Mouse (Mus musculus): ENCODE results near the gene Cmah.

Cmah gene

DNA sequence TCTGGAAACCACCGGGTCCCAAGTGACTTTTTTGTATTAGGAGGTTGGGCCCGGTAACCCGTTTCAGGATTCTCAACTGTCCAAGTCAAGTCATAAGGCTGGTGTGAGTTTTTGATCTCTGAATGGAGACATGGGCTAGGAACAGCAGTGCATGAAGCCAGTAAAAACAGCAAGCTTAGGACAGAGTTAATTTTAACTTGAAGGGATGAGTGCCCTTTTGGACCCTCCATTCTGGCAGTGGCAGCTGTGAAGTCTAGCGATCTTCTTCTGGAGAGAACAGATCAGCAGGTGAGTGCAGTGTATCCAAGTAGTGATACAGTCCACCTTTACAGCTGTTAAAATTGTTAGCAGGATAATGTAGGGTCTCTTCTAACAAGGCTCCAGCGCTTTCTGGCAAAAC is at the start of gene Cmah:
Gene Cmah, plus strand, starts transcription at position 204 of the 400 bp plus-strand sequence.
- no peak for DNase-seq

DNA sequence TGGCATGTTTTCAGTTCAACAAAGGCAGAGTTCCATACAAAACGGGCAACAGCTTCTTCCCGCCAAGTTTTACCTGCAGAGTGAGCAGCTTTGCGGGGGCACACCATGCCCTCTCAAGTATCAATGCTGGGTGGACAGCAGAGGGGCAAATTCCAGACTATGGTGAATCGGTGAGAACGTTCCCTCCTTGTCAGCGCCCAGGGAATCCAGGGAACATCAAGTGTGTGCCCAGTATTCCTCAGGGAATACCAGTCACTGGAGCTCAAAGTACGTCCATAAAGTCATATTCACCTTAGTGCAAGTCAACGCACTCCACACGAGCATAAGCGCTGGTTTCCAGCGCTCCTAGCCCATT is 47.8 kb upstream of the Cmah start:
- peak; percentile 44 for DNase-seq

DNA sequence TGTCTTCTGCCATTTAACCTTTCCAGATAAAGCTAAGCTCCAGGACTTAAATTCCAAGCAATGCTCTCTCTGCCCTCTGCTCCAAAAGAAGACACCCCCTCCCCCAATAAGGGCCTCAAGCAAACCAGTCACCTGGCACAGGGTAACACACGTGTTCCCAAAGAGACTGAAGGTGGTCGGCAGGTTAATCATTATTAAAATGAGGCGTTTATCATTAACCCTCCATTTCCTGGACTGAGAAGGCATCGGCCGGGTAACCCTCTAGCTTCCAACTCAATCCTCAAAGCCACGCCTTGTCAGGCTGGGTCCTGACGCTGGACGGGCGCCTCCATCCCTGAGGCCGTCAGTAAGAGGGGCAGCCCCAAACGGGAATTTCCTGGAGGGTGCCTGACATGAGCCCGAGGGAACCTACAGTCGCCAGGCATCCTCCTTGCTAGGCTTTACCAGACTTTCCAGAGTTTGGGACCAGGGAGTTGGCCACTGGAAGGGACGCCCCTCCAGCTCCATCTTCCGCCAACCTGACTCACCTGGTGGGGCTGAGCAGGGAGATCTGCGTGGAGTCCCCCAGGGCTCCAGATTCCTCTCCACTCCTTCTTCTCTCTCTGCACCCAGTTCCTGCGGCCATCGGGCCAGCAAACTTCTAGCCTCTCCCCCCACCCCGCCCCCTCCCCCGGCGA is 47.3 kb upstream of the Cmah start:
- peak; percentile 61 for DNase-seq

DNA sequence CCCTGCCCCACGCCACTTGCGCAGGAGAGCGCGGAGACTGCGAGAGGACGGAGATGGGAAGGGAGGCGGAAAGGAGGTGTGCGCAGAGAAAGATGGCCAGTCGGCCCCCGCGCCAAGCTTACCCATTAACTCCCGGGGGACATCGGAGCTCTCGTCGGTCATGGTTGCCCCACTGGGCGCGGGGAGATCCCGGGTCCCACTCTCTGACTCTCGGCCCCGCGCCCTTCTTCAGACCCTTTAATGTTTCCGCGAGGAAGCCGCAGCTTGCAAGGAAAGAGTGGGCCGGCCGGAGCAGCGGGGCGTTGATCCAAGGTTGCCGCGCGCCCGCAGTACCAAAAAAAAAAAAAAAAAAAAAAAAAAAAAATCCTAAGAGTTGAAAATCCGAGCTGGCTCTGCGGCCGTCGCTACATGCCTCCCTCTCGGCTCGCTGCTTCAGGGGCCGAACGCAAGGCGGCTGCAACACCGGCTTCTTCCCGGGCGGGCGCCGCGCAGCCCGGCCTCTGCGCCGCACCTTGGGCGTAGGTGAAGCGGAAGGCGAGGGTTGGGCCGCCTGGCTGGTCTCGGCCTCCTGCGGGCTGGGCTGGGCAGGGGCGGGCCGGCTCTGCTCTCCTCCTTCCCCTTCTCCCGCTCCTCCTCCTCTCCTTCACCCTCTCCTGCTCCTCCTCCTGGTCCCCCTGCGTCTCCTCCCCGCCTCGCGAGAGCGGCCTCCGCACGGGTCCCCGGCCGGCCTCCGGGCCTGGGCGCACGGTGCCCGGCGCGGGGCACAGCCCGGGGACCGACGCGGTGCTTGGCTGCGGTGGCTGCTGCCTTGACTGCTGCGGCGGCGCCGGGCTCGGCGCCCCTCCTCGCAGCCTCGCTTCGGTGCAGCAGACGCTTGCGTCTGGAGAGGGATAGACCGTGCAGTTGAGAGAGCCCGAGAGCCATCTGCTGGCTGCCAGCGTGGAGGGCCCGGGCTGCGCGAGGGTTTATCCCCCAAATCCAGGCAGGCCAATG is 46.5 kb upstream of the Cmah start, which contains the start of gene Carmil1:
Gene Carmil1, minus strand, starts transcription at position 357 of the 993 bp plus-strand sequence.
- peak; percentile 90 for DNase-seq

DNA sequence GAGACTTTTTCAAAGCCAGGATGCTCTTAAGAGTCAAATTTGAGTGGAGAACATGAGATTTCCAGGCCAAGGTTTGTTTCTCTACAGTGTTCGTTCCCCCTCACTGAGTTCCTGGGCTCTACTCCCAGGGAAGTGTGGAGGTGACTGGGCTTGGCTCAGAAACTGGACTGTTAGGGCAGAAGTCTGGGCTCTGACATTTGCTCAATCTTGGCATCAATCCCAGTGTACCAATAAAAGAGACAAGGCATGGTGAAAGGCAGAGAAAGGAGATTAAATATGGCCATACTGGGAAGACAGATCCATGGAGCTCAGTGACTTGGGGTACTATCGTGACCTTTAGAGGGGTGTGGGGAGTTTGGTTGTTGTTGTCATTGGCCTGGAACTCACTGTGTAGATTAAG is 39.8 kb upstream of the Cmah start:
- DNase-seq, result peak; percentile 70

DNA sequence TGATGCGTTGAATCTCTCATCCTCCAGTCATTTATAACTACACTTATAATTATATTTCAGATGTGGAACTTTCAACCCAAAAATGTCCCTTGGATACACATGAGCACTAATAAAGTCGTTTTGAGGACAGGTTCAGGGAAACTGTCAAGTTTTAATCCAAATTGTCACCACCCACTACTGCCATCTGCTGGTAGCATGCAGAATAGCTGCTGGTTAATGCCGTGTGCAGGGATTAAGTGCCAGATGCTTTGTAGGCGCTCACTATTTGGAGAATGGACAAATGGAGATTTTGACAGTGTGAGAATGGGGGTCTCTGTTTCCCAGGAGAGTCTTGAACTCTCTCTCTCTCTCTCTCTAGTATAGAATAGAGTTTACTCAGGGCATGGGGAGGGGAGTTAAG is 30.0 kb upstream of the Cmah start:
- no peak for DNase-seq

DNA sequence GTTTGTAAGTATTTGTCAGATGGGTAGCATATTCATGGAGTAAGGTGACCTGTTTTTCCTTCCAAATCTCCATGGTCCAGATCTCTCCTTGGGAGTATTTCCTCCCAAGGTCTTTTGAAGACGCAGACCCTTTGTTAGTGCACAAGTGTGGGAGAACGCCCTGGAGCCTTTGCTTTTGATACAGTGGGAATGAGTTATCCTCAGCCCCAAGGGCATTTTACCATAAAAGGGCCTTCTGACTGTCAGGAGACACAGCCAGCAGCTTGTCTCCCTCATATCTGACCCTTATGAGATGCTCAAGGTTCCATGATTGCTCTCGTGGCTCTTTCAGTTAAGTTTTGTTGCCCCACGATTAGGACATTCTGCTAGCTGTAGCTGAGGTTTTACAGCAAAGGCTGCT is 21.7 kb upstream of the Cmah start:
- DNase-seq, result no peak

DNA sequence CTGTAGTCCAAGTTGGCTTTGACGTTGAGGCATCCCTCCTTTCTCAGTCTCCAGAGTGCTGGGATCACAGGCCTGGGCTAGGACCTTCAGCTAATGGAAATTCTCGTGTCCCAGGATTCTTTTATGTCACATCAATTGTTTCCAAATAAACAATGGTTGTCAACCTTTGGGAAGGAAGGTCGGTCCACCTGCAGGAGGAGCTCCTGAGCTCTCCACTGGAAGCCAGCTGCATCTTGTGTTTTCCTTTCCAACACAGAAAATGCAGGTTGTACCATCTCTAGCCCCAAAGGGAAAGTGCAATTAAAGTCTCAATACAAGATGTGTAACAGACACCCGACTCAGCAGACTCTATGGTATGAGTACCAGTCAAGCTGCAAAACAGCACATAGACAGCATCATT is 21.0 kb upstream of the Cmah start:
- DNase-seq, result no peak

DNA sequence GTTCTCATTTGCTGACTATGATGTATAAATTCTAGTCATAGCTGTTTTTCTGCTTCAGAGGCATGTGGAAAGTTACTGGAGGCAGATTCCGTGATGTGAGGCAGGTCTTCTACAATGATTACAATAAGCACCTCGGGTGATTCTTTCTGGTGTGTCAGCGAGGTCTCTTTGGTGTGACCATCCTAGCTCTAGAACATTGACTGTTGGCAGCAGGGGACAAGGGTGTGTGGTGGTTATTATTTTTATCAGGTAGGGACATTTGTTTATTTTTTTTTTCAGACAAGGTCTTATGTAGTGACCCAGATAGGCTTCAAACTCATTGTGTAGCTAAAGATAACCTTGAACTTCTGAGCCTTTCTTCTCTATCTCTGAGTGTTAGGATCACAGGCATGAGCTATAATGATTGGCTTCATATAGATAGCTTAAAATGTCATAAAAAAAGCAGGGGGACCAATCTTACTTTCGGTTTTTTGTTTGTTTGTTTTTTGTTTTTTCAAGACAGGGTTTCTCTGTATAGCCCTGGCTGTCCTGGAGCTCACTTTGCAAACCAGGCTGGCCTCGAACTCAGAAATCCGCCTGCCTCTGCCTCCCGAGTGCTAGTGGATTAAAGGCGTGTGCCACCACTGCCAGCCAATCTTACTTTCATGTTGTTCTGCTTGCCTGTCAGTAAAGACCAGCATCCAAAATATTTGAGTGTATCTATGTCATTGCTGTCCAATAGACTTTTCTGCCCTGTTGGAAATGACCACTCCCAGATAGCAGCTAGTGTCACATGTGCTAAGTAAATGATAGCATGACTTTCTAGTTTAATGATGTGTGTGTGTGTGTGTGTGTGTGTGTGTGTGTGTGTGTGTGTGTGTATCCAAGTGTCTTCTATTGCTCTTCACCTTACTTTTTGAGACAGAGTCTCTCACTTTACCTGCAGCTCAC is 15.9 kb upstream of the Cmah start:
- DNase-seq, result no peak

DNA sequence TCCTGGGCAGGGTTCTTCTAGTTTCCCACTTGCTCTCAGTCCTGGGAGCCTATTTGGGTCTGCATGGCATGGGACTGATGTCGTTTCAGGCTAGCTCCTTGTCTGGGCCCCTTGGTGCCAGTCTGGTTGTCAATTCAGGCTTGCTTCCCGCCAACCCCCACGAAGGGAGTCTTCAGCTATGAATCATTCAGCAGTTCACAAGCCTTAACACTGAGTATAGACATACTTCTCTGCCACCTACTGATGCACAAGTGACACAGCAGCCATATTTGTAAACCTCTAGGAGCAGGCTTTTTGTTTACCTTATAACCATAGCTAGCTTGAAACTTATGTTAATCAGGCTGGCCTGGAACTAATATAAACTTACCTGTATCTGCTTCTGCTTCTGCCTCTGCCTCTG is 10.6 kb upstream of the Cmah start:
- no peak for DNase-seq

DNA sequence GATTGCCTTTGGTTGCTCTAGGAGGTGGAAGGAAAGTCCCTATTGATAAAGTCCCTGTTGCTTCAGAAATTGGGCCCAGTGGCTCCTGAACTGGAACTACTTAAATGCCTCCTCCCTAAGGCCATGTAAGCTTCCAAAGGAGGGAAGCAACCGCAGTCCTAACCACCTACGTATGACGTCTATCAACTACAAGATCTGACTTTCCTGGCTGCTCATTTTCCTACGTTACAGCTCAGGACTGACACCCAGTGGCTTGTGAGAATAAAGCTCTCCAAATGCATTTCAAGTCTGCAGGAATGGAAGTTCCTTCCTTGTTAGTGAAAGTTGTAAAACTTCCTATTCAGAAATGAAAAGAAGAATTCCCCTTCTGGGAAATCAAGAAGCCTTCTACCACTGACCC is 8.6 kb upstream of the Cmah start:
- DNase-seq, result no peak

DNA sequence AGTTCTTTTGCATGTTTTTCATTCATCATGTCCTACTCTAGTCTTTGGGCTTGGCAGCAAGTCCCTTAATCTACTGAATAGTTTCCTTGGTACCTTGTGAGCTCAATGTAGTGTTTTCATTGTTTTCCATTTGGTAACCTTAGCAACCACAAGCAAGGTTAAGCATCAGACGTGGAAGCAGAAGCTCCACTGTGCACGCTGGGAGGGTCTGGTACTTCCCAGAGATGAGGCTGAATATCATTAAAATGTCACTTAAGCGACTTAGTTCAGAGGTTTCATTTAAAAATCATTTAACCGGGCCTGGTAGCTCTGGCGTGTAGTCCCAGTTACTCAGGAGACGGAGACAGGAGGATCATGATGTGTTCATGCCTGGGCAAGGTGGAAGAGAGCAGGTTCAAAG is 5.9 kb upstream of the Cmah start:
- no peak for DNase-seq

DNA sequence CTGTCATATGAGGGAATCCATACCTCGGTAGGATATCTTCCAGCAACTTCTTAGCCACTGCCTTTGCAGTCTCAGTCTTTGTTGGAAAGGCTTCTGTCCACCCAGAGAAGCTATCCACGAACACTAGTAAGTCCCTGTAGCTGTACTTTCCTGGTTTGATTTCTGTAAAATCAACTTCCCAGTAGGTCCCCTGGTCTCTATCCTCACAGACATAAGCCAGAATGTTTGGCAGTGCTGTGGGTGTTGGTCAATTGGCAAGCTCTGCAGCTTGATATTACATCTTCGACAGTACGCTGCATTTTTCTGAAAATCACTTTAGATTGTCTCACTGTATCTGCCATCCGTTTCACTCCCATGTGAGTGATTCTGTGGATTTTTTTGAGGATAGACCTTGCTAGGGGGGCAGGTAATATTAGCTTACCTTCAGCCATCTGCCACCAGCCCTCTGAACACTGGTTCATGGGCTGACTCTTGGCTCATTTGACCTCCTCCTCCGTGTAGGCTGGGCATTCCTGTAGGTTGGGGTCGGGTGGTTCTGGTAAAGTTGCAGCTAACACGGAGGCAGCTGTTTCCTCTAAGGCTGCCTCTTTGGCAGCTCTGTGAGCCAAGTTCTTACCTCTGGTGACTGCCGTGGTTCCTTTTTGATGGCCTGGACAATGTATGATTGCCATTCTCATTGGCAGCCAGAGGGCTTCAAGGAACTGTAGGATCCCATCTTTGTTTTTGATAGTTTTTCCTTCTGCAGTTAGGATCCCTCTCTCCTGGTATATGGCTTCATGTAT is 1.0 kb downstream of the Cmah start:
- DNase-seq, result no peak

DNA sequence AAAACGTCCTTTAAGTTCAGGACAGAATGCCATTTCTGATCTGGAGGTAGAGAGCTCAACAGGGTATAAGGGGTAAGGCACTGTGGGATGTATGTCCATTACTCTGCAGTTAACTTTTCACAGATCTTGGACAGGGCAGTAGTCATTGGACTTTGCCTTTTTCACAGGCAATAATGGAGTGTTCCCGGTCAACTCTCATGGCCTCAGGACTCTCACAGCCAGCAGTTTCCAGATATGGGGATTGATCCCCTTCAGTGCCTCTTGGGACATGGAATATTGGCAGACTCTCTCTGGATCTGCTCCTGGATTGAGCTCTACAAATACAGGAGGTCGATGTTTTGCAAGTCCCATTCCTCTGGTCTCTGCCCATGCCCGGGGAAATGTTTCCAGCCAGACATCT is 2.9 kb downstream of the Cmah start:
- no peak for DNase-seq

DNA sequence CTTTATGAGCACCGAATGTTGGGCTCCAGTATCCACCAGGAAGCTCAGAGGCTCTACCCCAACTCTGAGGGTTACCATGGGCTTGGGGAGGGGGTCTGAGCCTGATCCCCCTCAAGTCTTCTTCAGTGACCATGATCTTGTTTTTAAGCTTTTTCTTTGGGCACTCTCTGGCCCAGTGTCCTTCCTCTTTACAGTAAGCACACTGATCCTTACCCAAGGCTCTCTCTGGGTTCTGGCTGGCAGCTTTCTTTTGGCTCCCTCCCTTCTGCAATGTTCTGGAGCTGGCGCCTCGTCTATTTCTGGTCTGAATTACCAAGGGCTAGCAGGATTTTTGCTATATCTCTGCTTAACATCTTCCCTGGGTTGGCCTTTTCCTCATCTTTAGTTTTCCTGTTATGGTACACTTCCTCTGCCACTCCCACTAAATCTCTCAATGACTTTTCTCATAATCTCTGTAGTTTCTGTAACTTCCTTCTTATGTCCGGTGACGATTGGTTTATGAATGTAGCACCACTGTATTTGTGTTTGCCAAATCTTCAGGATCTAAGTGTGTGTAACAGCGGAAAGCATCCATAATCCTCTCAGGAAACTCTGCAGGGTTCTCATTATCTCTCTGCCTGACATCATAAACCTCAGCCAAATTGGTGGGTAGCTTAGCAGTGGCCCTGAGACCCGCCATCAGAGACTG is 3.8 kb downstream of the Cmah start:
- DNase-seq, result no peak

DNA sequence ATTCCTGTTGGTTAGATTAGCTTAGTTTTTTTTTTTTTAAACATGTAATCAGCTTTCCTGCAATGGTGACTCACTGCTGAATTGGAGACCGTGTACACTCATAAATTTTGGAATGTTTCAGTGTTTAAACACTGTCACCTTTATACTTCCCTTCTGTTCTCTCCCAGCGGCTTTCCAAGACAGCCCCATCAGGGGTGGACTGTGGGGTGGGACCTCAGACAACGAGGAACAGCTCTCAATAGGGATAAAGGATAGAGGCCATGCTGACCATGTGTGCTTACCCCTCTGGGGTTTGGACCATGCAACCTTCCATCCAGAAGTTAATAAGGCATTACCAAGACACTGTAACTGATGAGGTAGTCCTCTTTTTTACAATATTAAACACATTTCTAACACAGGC is 5.3 kb downstream of the Cmah start:
- no peak for DNase-seq

DNA sequence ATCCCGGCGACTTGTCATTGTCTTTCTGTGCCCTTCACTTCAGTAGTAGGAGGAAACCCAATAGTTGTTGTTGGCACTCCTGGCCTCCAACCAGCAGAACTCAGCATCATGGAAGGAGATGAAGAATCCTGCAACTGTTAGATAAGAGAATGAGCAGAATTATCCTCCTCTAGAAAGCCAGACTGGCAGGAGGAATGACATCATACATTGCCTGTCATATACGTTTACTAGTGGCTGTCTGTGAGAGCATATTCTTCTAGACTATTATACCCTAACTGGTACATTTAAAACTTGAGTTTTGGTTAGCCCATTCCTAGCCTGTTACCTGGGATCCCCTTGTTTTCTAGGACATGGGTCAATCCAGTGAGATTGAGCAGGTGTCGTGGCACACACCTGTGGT is 9.6 kb downstream of the Cmah start:
- no peak for DNase-seq

DNA sequence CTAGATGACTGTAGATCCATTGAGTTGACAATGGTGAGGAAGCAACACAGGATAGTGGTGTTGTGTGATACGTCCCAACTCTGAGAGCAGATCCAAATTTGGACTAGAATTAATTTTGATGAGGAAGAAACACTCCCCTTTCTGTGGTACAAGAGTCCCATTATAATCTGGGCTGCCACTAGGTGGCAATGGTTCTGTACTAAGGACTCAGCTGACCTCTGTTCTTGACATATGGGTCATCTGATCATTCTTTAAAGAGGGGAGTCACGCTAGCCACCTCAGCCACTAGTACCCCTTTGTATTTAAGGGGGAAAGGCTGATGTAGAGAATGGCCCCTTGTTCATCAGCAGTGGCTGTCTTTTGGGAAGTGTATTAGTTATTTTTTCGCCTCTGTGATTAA is 10.7 kb downstream of the Cmah start:
- no peak for DNase-seq

DNA sequence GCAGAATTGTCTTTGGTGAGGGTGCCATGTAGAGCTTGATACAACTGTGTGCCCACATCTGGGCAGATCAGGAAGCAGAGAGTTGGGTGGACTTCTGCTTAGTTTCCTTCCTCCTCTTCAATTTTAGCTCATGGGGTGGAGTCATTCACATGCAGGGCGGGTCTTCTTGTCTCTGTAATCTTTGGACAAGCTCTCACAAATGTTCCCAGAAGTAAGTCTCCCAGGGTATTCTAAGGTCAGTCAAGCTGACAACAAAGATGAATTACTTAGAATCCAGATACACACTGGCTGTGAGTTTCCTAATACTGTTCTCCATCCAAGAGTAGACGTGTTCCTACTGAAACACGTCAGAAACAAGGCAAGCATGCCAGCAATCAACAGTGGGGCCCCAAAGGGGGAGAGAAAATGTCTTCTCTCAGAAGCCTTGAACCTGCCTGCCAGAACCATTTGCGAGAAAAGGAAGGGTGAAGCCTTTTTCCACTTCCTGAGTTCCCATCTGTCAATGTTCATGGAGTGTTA is 11.2 kb downstream of the Cmah start:
- DNase-seq, result no peak

DNA sequence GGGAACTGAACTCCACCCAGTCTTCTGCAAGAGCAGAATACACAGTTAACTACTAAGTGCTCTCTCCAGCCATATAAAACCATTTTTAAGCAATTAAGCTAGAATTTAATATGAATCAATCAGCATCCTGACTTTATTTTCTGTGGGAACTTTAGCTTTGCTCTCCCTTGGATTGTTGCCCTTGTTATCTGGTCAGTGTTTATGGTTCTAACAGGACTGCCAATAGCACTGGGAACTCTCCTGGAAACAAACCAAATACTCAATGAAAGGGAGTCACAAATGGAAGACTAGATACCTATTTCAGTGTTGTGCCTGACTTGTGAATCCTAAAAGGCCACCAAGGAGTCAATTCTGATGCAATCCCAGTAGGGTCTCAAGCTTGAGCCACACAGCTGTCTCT is 12.7 kb downstream of the Cmah start:
- no peak for DNase-seq

DNA sequence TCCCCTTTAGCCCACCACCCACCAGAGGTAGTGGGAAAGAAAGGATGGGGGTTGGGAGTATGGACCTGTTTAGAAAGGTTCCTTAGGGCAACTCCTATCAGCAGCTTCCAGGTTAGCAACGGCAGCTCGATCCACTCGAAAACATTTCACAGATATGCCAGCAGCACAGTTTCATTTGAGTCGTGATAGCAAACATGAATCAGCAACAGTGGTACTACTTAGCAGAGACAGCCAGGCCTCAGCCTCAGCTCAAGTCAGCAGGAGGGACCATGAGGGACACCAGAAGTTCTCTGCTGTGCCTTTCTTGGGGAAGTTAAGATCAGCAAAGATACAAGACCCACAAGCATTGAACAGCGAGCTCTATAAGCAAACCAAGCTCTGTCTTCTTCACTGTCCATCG is 13.3 kb downstream of the Cmah start:
- DNase-seq, result no peak

DNA sequence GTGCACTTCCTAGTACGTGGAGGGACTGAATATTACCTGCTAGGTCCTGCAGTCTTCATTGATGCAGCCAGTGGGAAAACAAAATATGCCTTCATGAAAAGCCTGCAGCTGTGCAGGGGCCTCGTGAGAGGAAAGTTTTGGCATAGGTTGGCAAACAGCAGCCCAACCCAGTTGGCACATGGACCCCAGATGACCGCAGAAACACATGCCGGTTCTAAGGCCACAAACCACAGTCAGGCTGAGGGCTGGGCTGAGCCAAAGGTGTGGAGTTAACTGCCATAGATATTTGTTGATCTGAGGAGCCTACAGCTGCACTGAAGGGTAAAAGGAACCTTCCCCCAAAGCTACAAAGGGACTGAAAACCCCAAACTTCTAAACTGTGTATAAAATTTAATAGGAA is 14.9 kb downstream of the Cmah start:
- DNase-seq, result no peak
